Comparison of ENCODE assay signal across 11 mouse cellular contexts in genomic region chr4:154481771-154482637, GRCm38 (mm10).
DNase-seq lines count a peak whose midpoint lies in the region; ATAC-seq and TF ChIP-seq lines count a peak whose summit lies in the region.
"Had no signal": no experiment of that assay in that cellular context is flagged by ENCODE, and none has a peak within 500 bp of the region (broad histone marks: within the 10 kb centered on the region; RNA-seq: fewer than 3 reads in every experiment).

No protein-coding gene starts in this region.

- no peak overlapping the region for H3K4me2 ChIP-seq in heart, embryonic 11.5 days
- no peak overlapping the region for H3K4me2 ChIP-seq in midbrain, postnatal 0 days (ENCODE audit: low read depth, low read length, poor library complexity, severe bottlenecking)
- H3K4me2 ChIP-seq in limb, embryonic 15.5 days: no peak overlapping the region

- H3K9ac ChIP-seq in heart, embryonic 11.5 days (ENCODE audit: low read depth, low read length): no peak overlapping the region
- no peak overlapping the region for H3K9ac ChIP-seq in midbrain, postnatal 0 days (replicated peaks; ENCODE audit: low read length, poor library complexity, severe bottlenecking)
- H3K9ac ChIP-seq in limb, embryonic 15.5 days: no peak overlapping the region

- peaks cover 7% of the 10 kb centered on the region for H3K27me3 ChIP-seq in heart, embryonic 11.5 days (ENCODE audit: control insufficient read depth, insufficient read depth, low read length)
- H3K27me3 ChIP-seq in midbrain, embryonic 10.5 days (ENCODE audit: low read depth, poor library complexity, severe bottlenecking): peaks cover 100% of the 10 kb centered on the region
- peaks cover 22% of the 10 kb centered on the region for H3K27me3 ChIP-seq in midbrain, postnatal 0 days (ENCODE audit: insufficient read depth, low read length)
- 0 out of 2 replicates have a peak, but pooled peaks cover 2% of the 10 kb centered on the region for H3K27me3 ChIP-seq in limb, embryonic 15.5 days

- no peaks in the 10 kb centered on the region for H3K9me3 ChIP-seq in heart, embryonic 11.5 days (replicated peaks; ENCODE audit: control insufficient read depth, low read length)
- H3K9me3 ChIP-seq in midbrain, embryonic 10.5 days (replicated peaks): no peaks in the 10 kb centered on the region
- no peaks in the 10 kb centered on the region for H3K9me3 ChIP-seq in midbrain, postnatal 0 days (ENCODE audit: low read length)
- no peaks in the 10 kb centered on the region for H3K9me3 ChIP-seq in limb, embryonic 15.5 days
- H3K9me3 ChIP-seq: hindbrain, embryonic 10.5 days had no signal

- peaks cover 43% of the 10 kb centered on the region for H3K4me1 ChIP-seq in heart, embryonic 11.5 days (ENCODE audit: control insufficient read depth, insufficient read depth, low read length)
- H3K4me1 ChIP-seq in midbrain, embryonic 10.5 days: peaks cover 50% of the 10 kb centered on the region
- H3K4me1 ChIP-seq in midbrain, postnatal 0 days (ENCODE audit: insufficient read depth, low read length): no peaks in the 10 kb centered on the region
- peaks cover 40% of the 10 kb centered on the region for H3K4me1 ChIP-seq in limb, embryonic 15.5 days

- 37% methylated on average over 14 of the region's 14 CpGs for WGBS in heart, embryonic 11.5 days (ENCODE audit: insufficient replicate concordance)
- WGBS in midbrain, embryonic 10.5 days: 59% methylated on average over 14 of the region's 14 CpGs
- 67% methylated on average over 14 of the region's 14 CpGs for WGBS in midbrain, postnatal 0 days
- 56% methylated on average over 14 of the region's 14 CpGs for WGBS in limb, embryonic 15.5 days

- H3K27ac ChIP-seq in heart, embryonic 11.5 days (ENCODE audit: low read depth, low read length): no peak overlapping the region
- H3K27ac ChIP-seq in midbrain, embryonic 10.5 days (replicated peaks): 0 out of 2 replicates have a peak overlapping the region, but pooled peaks have one; percentile 14
- H3K27ac ChIP-seq in midbrain, postnatal 0 days (ENCODE audit: low read depth, low read length): no peak overlapping the region
- H3K27ac ChIP-seq in limb, embryonic 15.5 days: peak overlapping the region; percentile 33
- H3K27ac ChIP-seq: hindbrain, embryonic 10.5 days had no signal

- H3K4me3 ChIP-seq in heart, embryonic 11.5 days (ENCODE audit: low read depth, low read length): no peak overlapping the region
- no peak overlapping the region for H3K4me3 ChIP-seq in midbrain, embryonic 10.5 days
- H3K4me3 ChIP-seq in midbrain, postnatal 0 days (ENCODE audit: low read depth, low read length): no peak overlapping the region
- no peak overlapping the region for H3K4me3 ChIP-seq in limb, embryonic 15.5 days
- H3K4me3 ChIP-seq: hindbrain, embryonic 10.5 days; myocyte had no signal

- H3K36me3 ChIP-seq in heart, embryonic 11.5 days (ENCODE audit: control insufficient read depth, insufficient read depth, low read length): no peaks in the 10 kb centered on the region
- H3K36me3 ChIP-seq in midbrain, embryonic 10.5 days: no peaks in the 10 kb centered on the region
- H3K36me3 ChIP-seq in midbrain, postnatal 0 days (ENCODE audit: insufficient read depth, low read length): no peaks in the 10 kb centered on the region
- no peaks in the 10 kb centered on the region for H3K36me3 ChIP-seq in limb, embryonic 15.5 days
- H3K36me3 ChIP-seq: hindbrain, embryonic 10.5 days had no signal

- no peak for TF ChIP-seq CTCF in midbrain, postnatal 0 days (IDR thresholded peaks at IDR 0.05)

- ATAC-seq in heart, embryonic 11.5 days (replicated peaks; ENCODE audit: insufficient number of reproducible peaks, low FRiP score, low TSS enrichment): no peak
- ATAC-seq in midbrain, postnatal 0 days (ENCODE audit: low FRiP score): no peak
- no peak for ATAC-seq in limb, embryonic 15.5 days (ENCODE audit: insufficient number of reproducible peaks, low FRiP score, low TSS enrichment, low read depth)

- DNase-seq in heart, adult 18-20 months: peak; percentile 38 to 53
- DNase-seq in midbrain, embryonic 10.5 days (ENCODE audit: low spot score): no peak
- DNase-seq in midbrain, postnatal 0 days (ENCODE audit: low spot score): no peak
- DNase-seq in urinary bladder, postnatal 10 days (ENCODE audit: low spot score): no peak
- DNase-seq in testis, postnatal 14 days (ENCODE audit: low spot score): no peak
- DNase-seq in testis, postnatal 10 days (ENCODE audit: low spot score): no peak
- DNase-seq: layer of hippocampus, adult 9-11 months had no signal

Comparison
In these comparisons a context has a peak if more than half of its experiments do, and no peak if none do; other contexts are left out.
1. H3K27ac ChIP-seq: peak in midbrain, embryonic 10.5 days (single experiment) and limb, embryonic 15.5 days (single experiment); none in heart, embryonic 11.5 days (single experiment) and midbrain, postnatal 0 days (single experiment).
2. DNase-seq: peak in heart, adult 18-20 months (2 of 2); none in midbrain, embryonic 10.5 days (single experiment), midbrain, postnatal 0 days (single experiment), urinary bladder, postnatal 10 days (single experiment), testis, postnatal 14 days (single experiment) and testis, postnatal 10 days (single experiment).